Mouse (Mus musculus): ENCODE data around the gene Adh1. TPM values are rescaled to one million over a fixed set of nuclear protein-coding genes. Genes with fewer than 3 reads are reported as not detected.

Gene Adh1
- polyA plus RNA-seq, 2 experiments = 3.8 to 8.4 TPM

GRCm38 (mm10) chr3:138239461-138239860, 21.3 kb upstream of the Adh1 start:
- no peaks in the 10 kb centered on the region for H3K27me3 ChIP-seq (ENCODE audit: control insufficient read depth, insufficient read depth, low read length)
- DNase-seq (ENCODE audit: low read depth in 3 of 3, low spot score in 3 of 3) = no peak
- H3K4me2 ChIP-seq (ENCODE audit: low read depth) = no peak overlapping the region
- 61% methylated on average over 6 of the region's 6 CpGs for WGBS (ENCODE audit: insufficient replicate concordance)
- H3K27ac ChIP-seq = no peak overlapping the region
- no peak for ATAC-seq (ENCODE audit: insufficient read depth)
- no peak overlapping the region for H3K9ac ChIP-seq (replicated peaks)
- H3K9me3 ChIP-seq (ENCODE audit: control insufficient read depth, low read length) = no peaks in the 10 kb centered on the region
- no peaks in the 10 kb centered on the region for H3K36me3 ChIP-seq (replicated peaks; ENCODE audit: control insufficient read depth, insufficient read depth, low read depth)
- no peak overlapping the region for H3K4me3 ChIP-seq (ENCODE audit: insufficient read depth in 1 of 2, low read depth in 2 of 2, low read length in 2 of 2)
- TF ChIP-seq CTCF (IDR thresholded peaks at IDR 0.05; ENCODE audit: low read depth) = no peak
- no peak for TF ChIP-seq EP300 (IDR thresholded peaks at IDR 0.05; ENCODE audit: low read depth)
- H3K4me1 ChIP-seq (replicated peaks; ENCODE audit: control insufficient read depth in 2 of 2, insufficient read depth in 2 of 2, low read length in 1 of 2) = peaks cover 0 to 4% of the 10 kb centered on the region in 2 experiments; a peak in 2 of 4 replicates

DNA sequence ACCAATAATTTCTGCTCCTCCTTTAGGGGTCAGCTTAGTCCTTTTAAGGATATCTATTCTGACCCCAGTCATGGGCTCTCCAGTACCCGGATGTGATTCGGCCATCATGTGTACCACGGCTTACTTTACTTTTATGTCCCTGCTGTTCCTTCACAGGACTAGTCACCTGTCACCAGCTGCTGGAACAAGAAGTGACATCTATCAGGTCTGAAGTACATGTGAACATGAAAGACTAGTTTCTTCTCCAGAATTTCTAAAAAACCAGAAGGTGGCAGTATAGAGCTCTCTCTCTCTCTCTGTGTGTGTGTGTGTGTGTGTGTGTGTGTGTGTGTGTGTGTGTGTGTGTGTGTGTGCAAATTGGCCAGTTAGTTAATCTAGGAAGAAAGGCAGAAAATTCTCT, 20.4 kb upstream of the Adh1 start:
- 73% methylated on average over 3 of the region's 3 CpGs for WGBS (ENCODE audit: insufficient replicate concordance)
- H3K4me2 ChIP-seq (ENCODE audit: low read depth) = no peak overlapping the region
- peaks cover 0 to 4% of the 10 kb centered on the region in 2 experiments; a peak in 2 of 4 replicates for H3K4me1 ChIP-seq (replicated peaks; ENCODE audit: control insufficient read depth in 2 of 2, insufficient read depth in 2 of 2, low read length in 1 of 2)
- H3K27ac ChIP-seq = no peak overlapping the region
- H3K27me3 ChIP-seq (ENCODE audit: control insufficient read depth, insufficient read depth, low read length) = no peaks in the 10 kb centered on the region
- DNase-seq (ENCODE audit: low read depth in 3 of 3, low spot score in 3 of 3) = no peak
- TF ChIP-seq EP300 (IDR thresholded peaks at IDR 0.05; ENCODE audit: low read depth) (no peak), CTCF (IDR thresholded peaks at IDR 0.05; ENCODE audit: low read depth) (0 out of 2 replicates have a peak, but pooled peaks have one; percentile 21)
- no peak for ATAC-seq (ENCODE audit: insufficient read depth)
- H3K9me3 ChIP-seq (ENCODE audit: control insufficient read depth, low read length) = no peaks in the 10 kb centered on the region
- no peak overlapping the region for H3K4me3 ChIP-seq (ENCODE audit: insufficient read depth in 1 of 2, low read depth in 2 of 2, low read length in 2 of 2)
- H3K36me3 ChIP-seq (replicated peaks; ENCODE audit: control insufficient read depth, insufficient read depth, low read depth) = no peaks in the 10 kb centered on the region
- H3K9ac ChIP-seq (replicated peaks) = no peak overlapping the region

GRCm38 (mm10) chr3:138240942-138241341, 19.8 kb upstream of the Adh1 start:
- DNase-seq (ENCODE audit: low read depth in 3 of 3, low spot score in 3 of 3) (no peak), ATAC-seq (ENCODE audit: insufficient read depth) (no peak)
- H3K9ac ChIP-seq (replicated peaks) = no peak overlapping the region
- H3K4me2 ChIP-seq (ENCODE audit: low read depth) = no peak overlapping the region
- peaks cover 0 to 4% of the 10 kb centered on the region in 2 experiments; a peak in 2 of 4 replicates for H3K4me1 ChIP-seq (replicated peaks; ENCODE audit: control insufficient read depth in 2 of 2, insufficient read depth in 2 of 2, low read length in 1 of 2)
- 57% methylated on average over 5 of the region's 5 CpGs for WGBS (ENCODE audit: insufficient replicate concordance)
- H3K4me3 ChIP-seq (ENCODE audit: insufficient read depth in 1 of 2, low read depth in 2 of 2, low read length in 2 of 2) = no peak overlapping the region
- H3K36me3 ChIP-seq (replicated peaks; ENCODE audit: control insufficient read depth, insufficient read depth, low read depth) = no peaks in the 10 kb centered on the region
- H3K27me3 ChIP-seq (ENCODE audit: control insufficient read depth, insufficient read depth, low read length) = no peaks in the 10 kb centered on the region
- H3K9me3 ChIP-seq (ENCODE audit: control insufficient read depth, low read length) = no peaks in the 10 kb centered on the region
- no peak for TF ChIP-seq EP300 (IDR thresholded peaks at IDR 0.05; ENCODE audit: low read depth)
- TF ChIP-seq CTCF (IDR thresholded peaks at IDR 0.05; ENCODE audit: low read depth) = no peak
- H3K27ac ChIP-seq = no peak overlapping the region

GRCm38 (mm10) chr3:138241371-138241770, 19.4 kb upstream of the Adh1 start:
- DNase-seq (ENCODE audit: low read depth in 3 of 3, low spot score in 3 of 3) = no peak
- peaks cover 0 to 4% of the 10 kb centered on the region in 2 experiments; a peak in 2 of 4 replicates for H3K4me1 ChIP-seq (replicated peaks; ENCODE audit: control insufficient read depth in 2 of 2, insufficient read depth in 2 of 2, low read length in 1 of 2)
- no peak overlapping the region for H3K27ac ChIP-seq
- H3K27me3 ChIP-seq (ENCODE audit: control insufficient read depth, insufficient read depth, low read length) = no peaks in the 10 kb centered on the region
- H3K9me3 ChIP-seq (ENCODE audit: control insufficient read depth, low read length) = no peaks in the 10 kb centered on the region
- no peaks in the 10 kb centered on the region for H3K36me3 ChIP-seq (replicated peaks; ENCODE audit: control insufficient read depth, insufficient read depth, low read depth)
- WGBS (ENCODE audit: insufficient replicate concordance) = 25% methylated on average over 6 of the region's 6 CpGs
- no peak overlapping the region for H3K9ac ChIP-seq (replicated peaks)
- no peak overlapping the region for H3K4me2 ChIP-seq (ENCODE audit: low read depth)
- no peak for ATAC-seq (ENCODE audit: insufficient read depth)
- TF ChIP-seq CTCF (IDR thresholded peaks at IDR 0.05; ENCODE audit: low read depth) (no peak), EP300 (IDR thresholded peaks at IDR 0.05; ENCODE audit: low read depth) (no peak)
- H3K4me3 ChIP-seq (ENCODE audit: insufficient read depth in 1 of 2, low read depth in 2 of 2, low read length in 2 of 2) = no peak overlapping the region

- no peaks in the 10 kb centered on the region for H3K27me3 ChIP-seq (ENCODE audit: control insufficient read depth, insufficient read depth, low read length)
- H3K9ac ChIP-seq (replicated peaks) = no peak overlapping the region
- ATAC-seq (ENCODE audit: insufficient read depth) (no peak), DNase-seq (ENCODE audit: low read depth in 3 of 3, low spot score in 3 of 3) (no peak)
- no peaks in the 10 kb centered on the region for H3K36me3 ChIP-seq (replicated peaks; ENCODE audit: control insufficient read depth, insufficient read depth, low read depth)
- no peak overlapping the region for H3K27ac ChIP-seq
- H3K9me3 ChIP-seq (ENCODE audit: control insufficient read depth, low read length) = no peaks in the 10 kb centered on the region
- no peak for TF ChIP-seq EP300 (IDR thresholded peaks at IDR 0.05; ENCODE audit: low read depth)
- 67% methylated on average over 14 of the region's 14 CpGs for WGBS (ENCODE audit: insufficient replicate concordance)
- H3K4me1 ChIP-seq (replicated peaks; ENCODE audit: control insufficient read depth in 2 of 2, insufficient read depth in 2 of 2, low read length in 1 of 2) = peaks cover 0 to 4% of the 10 kb centered on the region in 2 experiments; a peak in 2 of 4 replicates
- no peak overlapping the region for H3K4me2 ChIP-seq (ENCODE audit: low read depth)
- no peak overlapping the region for H3K4me3 ChIP-seq (ENCODE audit: insufficient read depth in 1 of 2, low read depth in 2 of 2, low read length in 2 of 2)
Measured at GRCm38 (mm10) chr3:138242021-138242726, 18.6 kb upstream of the Adh1 start.

Data from liver, embryonic 14.5 days (tissue).